Mouse (Mus musculus) ES-E14 (cell line): ENCODE results near the gene Zfp655. TPM values are rescaled to one million over a fixed set of nuclear protein-coding genes. Genes with fewer than 3 reads are reported as not detected.

Experiments used
- DNase-seq: peaks from one replicate; pipeline ENCODE4 v3.0.0-alpha.2; 2013; ENCODE audit warnings: low read depth, low spot score
- H3K27ac ChIP-seq: 2 replicates; pipeline ENCODE4 v1.5.1; 2012; ENCODE audit warnings: low read depth, mild to moderate bottlenecking, low read length, moderate library complexity, mixed read lengths; ENCODE audit not compliant: poor library complexity, insufficient read depth, severe bottlenecking
- H3K36me3 ChIP-seq: 2 replicates; pipeline ENCODE4 v1.6.1; 2012; ENCODE audit warnings: mild to moderate bottlenecking, low read length, moderate library complexity, mixed read lengths; ENCODE audit not compliant: control insufficient read depth, poor library complexity, insufficient read depth, severe bottlenecking
- H3K4me1 ChIP-seq, 2 experiments: fragments of 150-350 bp in 1 of 2; sonication (generic) in 1 of 2; 2 replicates each; pipeline ENCODE4 v1.6.1; 2012; ENCODE audit warnings: low read length in 2 of 2, mild to moderate bottlenecking in 1 of 2, mixed read lengths in 1 of 2; ENCODE audit not compliant: control insufficient read depth in 2 of 2, insufficient read depth in 2 of 2, poor library complexity in 1 of 2
- H3K4me3 ChIP-seq, 2 experiments: fragments of 150-350 bp in 1 of 2; sonication (generic) in 1 of 2; 2 replicates each; pipeline ENCODE4 v1.5.1; 2012; ENCODE audit warnings: low read length in 2 of 2, low read depth in 1 of 2, mild to moderate bottlenecking in 1 of 2, mixed read lengths in 1 of 2; ENCODE audit not compliant: insufficient read depth in 1 of 2, poor library complexity in 1 of 2, severe bottlenecking in 1 of 2
- H3K9ac ChIP-seq: 2 replicates; pipeline ENCODE4 v1.6.1; 2012; ENCODE audit warnings: low read depth, mild to moderate bottlenecking, low read length, mixed read lengths; ENCODE audit not compliant: poor library complexity, insufficient read depth, severe bottlenecking
- H3K9me3 ChIP-seq: fragments of 150-350 bp; sonication (generic); 2 replicates; pipeline ENCODE4 v1.6.1; 2012; ENCODE audit warnings: low read depth, mild to moderate bottlenecking, low read length; ENCODE audit not compliant: control insufficient read depth, insufficient read depth
- CHD2 ChIP-seq: IDR thresholded peaks from 2 replicates; pipeline ENCODE4 v1.6.1; 2014; ENCODE audit warnings: mild to moderate bottlenecking, low read depth, low read length, inconsistent platforms
- HCFC1 ChIP-seq: IDR thresholded peaks from 2 replicates; pipeline ENCODE4 v1.6.1; 2012; ENCODE audit warnings: low read length, inconsistent platforms, borderline replicate concordance; ENCODE audit not compliant: insufficient read depth
- MAFK ChIP-seq: IDR thresholded peaks from 2 replicates; pipeline ENCODE4 v1.6.1; 2014; ENCODE audit warnings: mild to moderate bottlenecking, low read depth, low read length, inconsistent platforms; ENCODE audit not compliant: insufficient read depth
- ZC3H11A ChIP-seq: IDR thresholded peaks from 2 replicates; pipeline ENCODE4 v1.6.1; 2012; ENCODE audit warnings: low read depth, mild to moderate bottlenecking, inconsistent platforms, low read length, borderline replicate concordance
- ZNF384 ChIP-seq: IDR thresholded peaks from 2 replicates; pipeline ENCODE4 v1.6.1; 2012; ENCODE audit warnings: low read depth, low read length, inconsistent platforms
- in situ Hi-C, 2 experiments: fragments of 600-800 bp; cut with MboI; formaldehyde crosslinking; loops; one replicate each; pipeline ENCODE4 v1.15.1; 2025; ENCODE audit warnings: low sequenced_read_pairs in 2 of 2, inconsistent platforms in 1 of 2; ENCODE audit not compliant: unreplicated experiment in 2 of 2
- total RNA-seq: library from RNA; depleted of rRNA; stranded (reverse); fragments of 300-350 nt; gene quantifications from 2 replicates; pipeline ENCODE4 v1.2.3, GENCODE M21; 2012; rRNA removed

Zfp655 gene
- total RNA-seq, 1 experiment = 36.1 TPM

- Histone ChIP-seq H3K9ac (peak within 1 kb of the TSS; percentile 100), H3K4me1 (peaks cover 0 to 2% of the 10 kb centered on the region in 2 experiments; a peak in 1 of 4 replicates), H3K27ac (peak within 1 kb of the TSS; percentile 94), H3K36me3 (peaks cover 20% of the 10 kb centered on the region), H3K9me3 (no peaks in the 10 kb centered on the region), H3K4me3 (peak within 1 kb of the TSS; percentile 94 to 100)
- TF ChIP-seq CHD2 (no peak), HCFC1 (peak; percentile 74; the same call in 1 of the 2 replicates), ZNF384 (peak; percentile 95)
- DNase-seq = peak; percentile 93
- in situ Hi-C loops = no loop called here
Measured at GRCm38 (mm10) chr5:145280371-145281143, 49.0 kb downstream of the Zfp655 start, which contains the start of gene Zscan25. Gene Zscan25, plus strand, starts transcription at chr5:145280500.

GRCm38 (mm10) chr5:145288382-145288781 is 56.9 kb downstream of the Zfp655 start:
- Histone ChIP-seq H3K9ac (no peak overlapping the region), H3K36me3 (peaks cover 70% of the 10 kb centered on the region), H3K27ac (no peak overlapping the region), H3K4me3 (no peak overlapping the region), H3K4me1 (no peaks in the 10 kb centered on the region), H3K9me3 (no peaks in the 10 kb centered on the region)
- TF ChIP-seq ZNF384 = no peak
- no peak for TF ChIP-seq CHD2
- TF ChIP-seq HCFC1 = no peak
- no peak for TF ChIP-seq ZC3H11A
- TF ChIP-seq MAFK = no peak
- DNase-seq = no peak
- in situ Hi-C loops = no loop called here

- TF ChIP-seq HCFC1 (no peak), ZNF384 (no peak), CHD2 (no peak)
- no peak for DNase-seq
- H3K9ac ChIP-seq = no peak overlapping the region
- H3K27ac ChIP-seq = no peak overlapping the region
- in situ Hi-C loops = no loop called here
- H3K4me1 ChIP-seq = no peaks in the 10 kb centered on the region
- H3K9me3 ChIP-seq = no peaks in the 10 kb centered on the region
- no peak overlapping the region for H3K4me3 ChIP-seq
- H3K36me3 ChIP-seq = peaks cover 55% of the 10 kb centered on the region
Measured at GRCm38 (mm10) chr5:145290697-145291096, 59.2 kb downstream of the Zfp655 start.

- Histone ChIP-seq H3K9ac (no peak overlapping the region), H3K4me3 (no peak overlapping the region), H3K36me3 (peaks cover 46% of the 10 kb centered on the region), H3K27ac (no peak overlapping the region), H3K9me3 (no peaks in the 10 kb centered on the region), H3K4me1 (no peaks in the 10 kb centered on the region)
- TF ChIP-seq HCFC1 (no peak), CHD2 (no peak), ZC3H11A (no peak), MAFK (no peak), ZNF384 (no peak)
- DNase-seq = no peak
- in situ Hi-C loops = no loop called here
Measured at GRCm38 (mm10) chr5:145292398-145292797, 60.9 kb downstream of the Zfp655 start.

Other genes with a start within 250 kb of the Zfp655 start
- not detected in 2 replicates for gene Gm4871, start 199.0 kb upstream of the Zfp655 start, total RNA-seq
- gene 1700018F24Rik, start 188.7 kb upstream of the Zfp655 start, total RNA-seq = not detected in 2 replicates
- gene Arpc1a, start 147.9 kb upstream of the Zfp655 start, total RNA-seq = 48.2 and 65.4 TPM in 2 replicates
- 0.21 and 0.58 TPM in 2 replicates for gene Kpna7, start 147.7 kb upstream of the Zfp655 start, total RNA-seq
- 185 and 249 TPM in 2 replicates for gene Arpc1b, start 117.5 kb upstream of the Zfp655 start, total RNA-seq
- 89.3 and 108 TPM in 2 replicates for gene Pdap1, start 91.5 kb upstream of the Zfp655 start, total RNA-seq
- gene Bud31, start 91.4 kb upstream of the Zfp655 start, total RNA-seq = 124 and 168 TPM in 2 replicates
- gene Ptcd1, start 64.6 kb upstream of the Zfp655 start, total RNA-seq = 12.8 and 14.3 TPM in 2 replicates
- gene Cpsf4, start 64.5 kb upstream of the Zfp655 start, total RNA-seq = 73.2 and 74.4 TPM in 2 replicates
- 537 and 605 TPM in 2 replicates for gene Atp5j2, start 39.7 kb upstream of the Zfp655 start, total RNA-seq
- gene Zkscan14, start 29.8 kb upstream of the Zfp655 start, total RNA-seq = 5.5 TPM in 2 replicates
- 16.9 and 18.0 TPM in 2 replicates for gene Zkscan5, start 27.2 kb upstream of the Zfp655 start, total RNA-seq
- gene Zscan25, start 48.8 kb downstream of the Zfp655 start, total RNA-seq = 16.8 and 22.5 TPM in 2 replicates
- not detected in 2 replicates for gene Cyp3a57, start 113.6 kb downstream of the Zfp655 start, total RNA-seq
- not detected in 2 replicates for gene Cyp3a16, start 238.0 kb downstream of the Zfp655 start, total RNA-seq